Mouse (Mus musculus): ENCODE measurements at regions not wholly inside any gene's neighbourhood (a gene's known extent, or its start where the extent isn't known, plus 50 kb on each side); places are given as distances from the start of the nearest gene placed in this dataset.

DNA sequence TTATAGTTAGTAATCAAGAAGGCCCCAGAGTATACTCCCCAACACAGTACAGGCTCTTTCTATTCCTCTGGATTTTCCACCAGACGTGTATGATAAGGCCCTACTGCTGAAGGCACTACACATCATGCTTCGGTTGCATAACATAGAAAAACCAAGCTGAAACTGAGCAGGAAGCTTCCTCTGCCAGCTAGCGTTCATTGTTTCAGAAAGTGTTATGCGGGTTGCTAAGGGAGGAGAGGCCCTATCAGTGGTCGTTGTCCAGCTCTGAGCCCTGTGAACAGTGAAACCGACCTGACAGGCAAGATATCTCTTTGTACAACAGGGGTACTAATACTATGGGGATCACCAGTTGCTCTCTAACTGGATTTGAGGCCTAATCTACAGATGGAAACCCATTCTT, 118.9 kb upstream of the Serpine2 start:
- Histone ChIP-seq H3K4me2 (replicated peaks) (no peak overlapping the region), H3K4me3 (replicated peaks) (no peak overlapping the region), H3K27ac (no peak overlapping the region), H3K36me3 (no peaks in the 10 kb centered on the region), H3K9me3 (no peaks in the 10 kb centered on the region), H3K9ac (no peak overlapping the region), H3K27me3 (replicated peaks) (no peaks in the 10 kb centered on the region), H3K4me1 (replicated peaks) (no peaks in the 10 kb centered on the region)
- 65% methylated on average over 6 of the region's 6 CpGs for WGBS
- no peak for ATAC-seq

GRCm38 (mm10) chr1:79978156-79978555, 117.2 kb upstream of the Serpine2 start:
- no peak for ATAC-seq
- 41% methylated on average over 5 of the region's 5 CpGs for WGBS

GRCm38 (mm10) chr1:79956121-79956520, 95.1 kb upstream of the Serpine2 start:
- Histone ChIP-seq H3K9ac (no peak overlapping the region), H3K27ac (no peak overlapping the region), H3K27me3 (replicated peaks) (no peaks in the 10 kb centered on the region), H3K9me3 (no peaks in the 10 kb centered on the region), H3K4me2 (replicated peaks) (no peak overlapping the region), H3K36me3 (no peaks in the 10 kb centered on the region), H3K4me1 (replicated peaks) (no peaks in the 10 kb centered on the region), H3K4me3 (replicated peaks) (no peak overlapping the region)
- peak; percentile 31; the same call in 1 of the 2 replicates for ATAC-seq
- 19% methylated on average over 1 of the region's 1 CpGs for whole genome bisulfite sequencing

More at GRCm38 (mm10) chr1:79978156-79978555, 117.2 kb upstream of the Serpine2 start:
- Histone ChIP-seq H3K9ac (no peak overlapping the region), H3K9me3 (no peaks in the 10 kb centered on the region), H3K27ac (no peak overlapping the region), H3K27me3 (replicated peaks) (no peaks in the 10 kb centered on the region), H3K4me3 (replicated peaks) (no peak overlapping the region), H3K4me1 (replicated peaks) (no peaks in the 10 kb centered on the region), H3K4me2 (replicated peaks) (no peak overlapping the region), H3K36me3 (no peaks in the 10 kb centered on the region)

DNA sequence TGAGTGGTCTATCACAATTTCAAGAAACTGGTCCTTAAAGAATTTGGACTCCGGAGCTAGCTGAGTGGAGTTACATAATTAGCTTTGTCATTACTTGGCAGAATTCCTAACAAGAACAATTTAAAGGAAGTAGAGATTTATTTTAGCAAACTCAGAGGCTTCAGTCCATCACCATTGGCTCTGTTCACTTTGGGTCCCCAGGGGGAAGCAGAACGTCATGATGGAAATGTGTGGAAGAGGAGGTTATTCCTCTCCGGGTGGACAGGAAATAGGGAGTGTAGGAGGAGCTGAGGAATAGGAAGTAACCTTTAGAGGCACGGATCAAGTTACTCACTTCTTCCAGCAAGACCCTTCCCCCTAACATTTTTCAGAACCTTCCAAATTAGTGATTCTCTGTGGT, 83.3 kb upstream of the Serpine2 start:
- H3K4me2 ChIP-seq (replicated peaks) = no peak overlapping the region
- no peak overlapping the region for H3K9ac ChIP-seq
- no peak for ATAC-seq
- H3K9me3 ChIP-seq = no peaks in the 10 kb centered on the region
- H3K4me3 ChIP-seq (replicated peaks) = no peak overlapping the region
- H3K27me3 ChIP-seq (replicated peaks) = no peaks in the 10 kb centered on the region
- 68% methylated on average over 4 of the region's 4 CpGs for WGBS
- no peaks in the 10 kb centered on the region for H3K36me3 ChIP-seq
- H3K4me1 ChIP-seq (replicated peaks) = no peaks in the 10 kb centered on the region
- H3K27ac ChIP-seq = no peak overlapping the region

DNA sequence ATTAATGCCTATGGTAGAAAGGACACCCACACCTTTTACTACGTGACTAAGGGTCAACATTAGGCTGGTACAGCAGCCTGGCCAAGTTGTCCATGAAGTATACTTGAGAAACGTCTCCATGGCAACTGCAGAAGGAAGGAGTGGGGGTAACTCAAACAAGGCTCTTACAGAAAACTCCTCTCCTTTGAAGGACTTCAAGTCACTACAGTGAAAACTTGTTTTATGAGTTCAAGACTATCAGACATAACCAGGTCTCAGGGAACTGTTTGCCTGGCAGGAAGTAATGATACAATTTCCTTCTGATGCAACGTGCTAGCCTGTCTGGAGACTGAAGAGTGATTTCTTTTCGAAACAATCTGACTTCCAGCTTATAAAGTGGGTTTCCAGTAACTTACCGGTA, 71.5 kb upstream of the Serpine2 start:
- 71% methylated on average over 5 of the region's 5 CpGs for WGBS
- H3K27ac ChIP-seq = no peak overlapping the region
- H3K27me3 ChIP-seq (replicated peaks) = no peaks in the 10 kb centered on the region
- H3K4me2 ChIP-seq (replicated peaks) = no peak overlapping the region
- no peak overlapping the region for H3K9ac ChIP-seq
- no peak overlapping the region for H3K4me3 ChIP-seq (replicated peaks)
- H3K4me1 ChIP-seq (replicated peaks) = no peaks in the 10 kb centered on the region
- no peak for ATAC-seq
- no peaks in the 10 kb centered on the region for H3K36me3 ChIP-seq
- H3K9me3 ChIP-seq = no peaks in the 10 kb centered on the region

- no peaks in the 10 kb centered on the region for H3K27me3 ChIP-seq (replicated peaks)
- no peaks in the 10 kb centered on the region for H3K9me3 ChIP-seq
- H3K27ac ChIP-seq = no peak overlapping the region
- H3K4me1 ChIP-seq (replicated peaks) = no peaks in the 10 kb centered on the region; the same call in 1 of the 2 replicates
- 21% methylated on average over 2 of the region's 2 CpGs for WGBS
- no peak overlapping the region for H3K4me3 ChIP-seq (replicated peaks)
- no peak overlapping the region for H3K4me2 ChIP-seq (replicated peaks)
- H3K36me3 ChIP-seq = no peaks in the 10 kb centered on the region
- no peak; the same call in 1 of the 2 replicates for ATAC-seq
- H3K9ac ChIP-seq = no peak overlapping the region
Observed at GRCm38 (mm10) chr1:79927740-79928139, 66.8 kb upstream of the Serpine2 start.

GRCm38 (mm10) chr1:79925776-79926175, 64.8 kb upstream of the Serpine2 start:
- Histone ChIP-seq H3K9me3 (no peaks in the 10 kb centered on the region), H3K4me1 (replicated peaks) (no peaks in the 10 kb centered on the region; the same call in 1 of the 2 replicates), H3K4me2 (replicated peaks) (no peak overlapping the region), H3K27me3 (replicated peaks) (no peaks in the 10 kb centered on the region), H3K9ac (no peak overlapping the region), H3K36me3 (no peaks in the 10 kb centered on the region), H3K27ac (no peak overlapping the region), H3K4me3 (replicated peaks) (no peak overlapping the region)
- ATAC-seq = no peak
- 30% methylated on average over 1 of the region's 1 CpGs for WGBS

DNA sequence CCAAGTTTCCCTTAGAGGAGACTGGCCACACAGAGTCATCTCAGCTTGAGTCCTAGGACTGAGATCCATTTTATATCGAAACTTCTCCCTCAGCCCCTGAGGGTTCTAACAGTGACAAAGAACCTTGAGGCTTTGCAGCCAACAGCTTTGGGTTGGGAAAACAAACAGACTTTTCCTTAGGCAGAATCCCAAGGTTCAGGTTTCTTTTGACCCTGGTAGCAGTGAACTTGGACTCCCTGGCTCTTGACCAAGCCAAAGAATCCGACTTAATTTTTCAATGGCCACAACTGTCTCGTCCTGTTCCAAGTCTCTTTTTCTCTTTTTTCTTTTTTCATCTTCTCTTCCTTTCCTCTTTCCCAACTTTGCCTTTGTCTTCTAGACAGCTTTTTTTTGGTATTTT, 60.9 kb upstream of the Serpine2 start:
- H3K27ac ChIP-seq = no peak overlapping the region
- no peaks in the 10 kb centered on the region for H3K9me3 ChIP-seq
- ATAC-seq = no peak
- 76% methylated on average over 3 of the region's 3 CpGs for WGBS
- no peak overlapping the region for H3K4me2 ChIP-seq (replicated peaks)
- no peaks in the 10 kb centered on the region for H3K27me3 ChIP-seq (replicated peaks)
- H3K4me1 ChIP-seq (replicated peaks) = no peaks in the 10 kb centered on the region; the same call in 1 of the 2 replicates
- H3K4me3 ChIP-seq (replicated peaks) = no peak overlapping the region
- no peaks in the 10 kb centered on the region for H3K36me3 ChIP-seq
- H3K9ac ChIP-seq = no peak overlapping the region

DNA sequence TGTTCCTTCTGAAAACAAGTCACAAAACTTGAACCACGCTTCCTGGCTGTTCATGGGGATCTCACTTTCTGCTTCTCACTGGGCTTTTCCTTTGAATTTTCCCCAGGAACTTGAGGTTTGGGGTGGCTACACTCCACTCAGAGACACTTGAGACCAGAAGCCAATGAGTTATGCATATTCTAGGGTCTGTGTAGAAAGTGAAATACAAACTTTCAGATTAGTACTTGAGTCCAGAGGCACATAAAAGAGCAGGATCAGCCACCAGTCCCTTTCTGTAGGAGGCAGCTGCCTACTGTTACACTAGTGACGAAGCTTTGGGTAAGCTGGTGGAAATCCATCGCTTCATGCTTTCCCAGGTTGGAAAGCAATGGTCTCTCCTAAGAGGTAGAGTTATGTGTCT, 60.4 kb upstream of the Serpine2 start:
- Histone ChIP-seq H3K4me2 (replicated peaks) (no peak overlapping the region), H3K27me3 (replicated peaks) (no peaks in the 10 kb centered on the region), H3K9ac (no peak overlapping the region), H3K4me3 (replicated peaks) (no peak overlapping the region), H3K36me3 (no peaks in the 10 kb centered on the region), H3K9me3 (no peaks in the 10 kb centered on the region), H3K4me1 (replicated peaks) (no peaks in the 10 kb centered on the region; the same call in 1 of the 2 replicates), H3K27ac (no peak overlapping the region)
- ATAC-seq = no peak
- 86% methylated on average over 3 of the region's 3 CpGs for WGBS

DNA sequence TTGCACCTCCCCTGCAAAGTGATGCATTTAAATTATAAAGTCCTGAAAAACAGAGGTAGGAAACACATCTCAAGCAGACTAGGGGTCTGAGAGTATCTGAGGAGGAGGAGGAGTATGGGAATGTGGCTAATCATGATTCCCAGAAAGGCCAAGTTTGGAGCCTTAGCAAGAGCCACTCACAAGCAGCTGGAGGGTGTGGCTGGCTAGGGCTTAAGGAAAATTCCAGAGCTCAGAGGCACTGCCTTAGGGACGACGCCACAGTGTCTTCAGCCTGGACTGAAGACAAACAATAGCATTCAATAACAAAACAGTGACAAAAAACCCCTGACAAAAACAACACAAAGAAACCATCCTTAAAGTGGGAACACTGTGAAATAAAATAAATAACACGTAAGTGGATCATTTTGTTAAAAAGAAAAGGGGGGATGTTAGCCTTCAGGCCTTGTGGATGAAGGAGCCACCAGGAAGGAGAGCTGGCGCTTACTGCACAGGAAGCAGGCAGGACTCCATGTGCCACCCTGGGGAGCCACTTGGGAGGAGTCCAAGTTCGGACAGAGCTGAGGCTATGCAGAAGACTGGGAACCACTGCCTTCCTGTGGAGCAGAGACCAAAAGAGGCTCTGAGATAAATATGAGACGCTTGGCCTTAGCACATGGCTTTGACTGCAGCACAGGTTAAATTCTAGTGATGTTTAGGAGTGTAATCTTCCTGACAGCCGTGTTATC, 56.6 kb upstream of the Serpine2 start:
- 61% methylated on average over 7 of the region's 7 CpGs for WGBS
- no peaks in the 10 kb centered on the region for H3K4me1 ChIP-seq (replicated peaks)
- no peak for ATAC-seq
- H3K36me3 ChIP-seq = no peaks in the 10 kb centered on the region
- no peak overlapping the region for H3K4me3 ChIP-seq (replicated peaks)
- H3K9me3 ChIP-seq = no peaks in the 10 kb centered on the region
- no peaks in the 10 kb centered on the region for H3K27me3 ChIP-seq (replicated peaks)
- no peak overlapping the region for H3K27ac ChIP-seq
- no peak overlapping the region for H3K9ac ChIP-seq
- H3K4me2 ChIP-seq (replicated peaks) = no peak overlapping the region
